Mouse (Mus musculus): ENCODE results near the gene Extl2.

Gene Extl2

GRCm38 (mm10) chr3:116009622-116010344 is 2.5 kb downstream of the Extl2 start:
- DNase-seq, result peak; percentile 22

GRCm38 (mm10) chr3:116014901-116015300 is 7.6 kb downstream of the Extl2 start:
- no peak for DNase-seq

GRCm38 (mm10) chr3:116016116-116016515 is 8.9 kb downstream of the Extl2 start:
- no peak for DNase-seq

GRCm38 (mm10) chr3:116018606-116019005 is 11.3 kb downstream of the Extl2 start:
- DNase-seq, result no peak

GRCm38 (mm10) chr3:116019136-116019535 is 11.9 kb downstream of the Extl2 start:
- no peak for DNase-seq

GRCm38 (mm10) chr3:116024236-116024635 is 17.0 kb downstream of the Extl2 start:
- DNase-seq, result no peak

- peak; percentile 11 for DNase-seq
Measured at GRCm38 (mm10) chr3:116024669-116025068, 17.4 kb downstream of the Extl2 start.

- no peak for DNase-seq
Measured at GRCm38 (mm10) chr3:116025701-116026100, 18.4 kb downstream of the Extl2 start.

GRCm38 (mm10) chr3:116026996-116027395 is 19.7 kb downstream of the Extl2 start:
- no peak for DNase-seq

GRCm38 (mm10) chr3:116030152-116030788 is 23.0 kb downstream of the Extl2 start:
- no peak for DNase-seq

- DNase-seq, result no peak
Measured at GRCm38 (mm10) chr3:116033218-116033870, 26.1 kb downstream of the Extl2 start.

- peak; percentile 75 for DNase-seq
Measured at GRCm38 (mm10) chr3:116033871-116034222, 26.6 kb downstream of the Extl2 start.

- DNase-seq, result peak; percentile 19
Measured at GRCm38 (mm10) chr3:116040776-116041175, 33.5 kb downstream of the Extl2 start.

GRCm38 (mm10) chr3:116046000-116046399 is 38.7 kb downstream of the Extl2 start:
- DNase-seq, result no peak

- no peak for DNase-seq
Measured at GRCm38 (mm10) chr3:116047034-116047433, 39.8 kb downstream of the Extl2 start.

- DNase-seq, result peak; percentile 24
Measured at GRCm38 (mm10) chr3:116057078-116057477, 49.8 kb downstream of the Extl2 start.

- DNase-seq, result peak; percentile 36
Measured at GRCm38 (mm10) chr3:116060320-116060719, 53.1 kb downstream of the Extl2 start.

- DNase-seq, result no peak
Measured at GRCm38 (mm10) chr3:116062141-116062540, 54.9 kb downstream of the Extl2 start.

GRCm38 (mm10) chr3:116072584-116072983 is 65.3 kb downstream of the Extl2 start:
- DNase-seq, result no peak

- DNase-seq, result no peak
Measured at GRCm38 (mm10) chr3:116076739-116077138, 69.5 kb downstream of the Extl2 start.

GRCm38 (mm10) chr3:116078490-116078889 is 71.2 kb downstream of the Extl2 start:
- no peak for DNase-seq

Measured in retina, postnatal 1 day (tissue).